Mouse (Mus musculus) cerebellum, postnatal 36 days (tissue): ENCODE data around the gene Phactr2.

Experiments
- DNase-seq, 2 experiments: peaks; one replicate each; pipeline ENCODE4 v3.0.0; 2021 to 2022; ENCODE audit warnings: mixed read lengths in 2 of 2

The Phactr2 gene

DNA sequence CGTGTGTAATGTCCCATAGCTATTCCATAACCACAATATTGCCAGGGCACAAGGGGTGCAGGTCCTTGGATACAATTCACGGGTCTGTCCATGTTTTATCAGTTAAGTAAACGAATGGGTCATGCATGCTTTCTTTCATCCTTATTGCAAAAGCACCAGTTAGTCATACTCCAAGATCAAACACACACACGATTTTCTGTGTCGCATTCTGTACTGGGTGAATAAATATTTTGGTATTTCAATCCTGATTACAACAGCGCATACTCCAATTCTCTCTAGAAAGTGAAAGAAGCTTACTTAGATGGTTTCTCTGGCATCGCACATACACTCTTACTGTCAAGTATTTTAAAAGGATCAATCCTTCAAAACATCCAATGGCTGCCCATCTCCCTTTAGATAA is 203.9 kb downstream of the Phactr2 start:
- DNase-seq: no peak

DNA sequence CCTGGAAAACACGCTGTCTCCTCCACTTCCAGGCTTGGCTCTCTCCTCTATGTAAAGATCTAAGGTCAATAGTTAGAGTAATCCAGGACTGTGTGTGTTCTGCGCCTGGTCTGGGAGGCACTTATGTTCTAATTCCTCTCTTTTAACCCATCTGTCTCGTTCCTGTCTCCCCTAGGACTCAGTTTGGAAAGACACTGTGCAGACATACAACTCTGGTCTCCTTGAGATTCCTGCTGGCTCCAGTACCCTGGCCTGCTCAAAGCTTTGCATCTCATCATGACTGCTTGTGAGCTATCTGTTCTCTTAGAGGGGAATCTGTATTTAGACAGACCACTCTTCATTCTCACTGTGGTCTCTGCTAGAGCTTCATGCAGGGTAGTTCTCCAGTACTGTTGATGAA is 215.0 kb downstream of the Phactr2 start:
- DNase-seq: no peak

DNA sequence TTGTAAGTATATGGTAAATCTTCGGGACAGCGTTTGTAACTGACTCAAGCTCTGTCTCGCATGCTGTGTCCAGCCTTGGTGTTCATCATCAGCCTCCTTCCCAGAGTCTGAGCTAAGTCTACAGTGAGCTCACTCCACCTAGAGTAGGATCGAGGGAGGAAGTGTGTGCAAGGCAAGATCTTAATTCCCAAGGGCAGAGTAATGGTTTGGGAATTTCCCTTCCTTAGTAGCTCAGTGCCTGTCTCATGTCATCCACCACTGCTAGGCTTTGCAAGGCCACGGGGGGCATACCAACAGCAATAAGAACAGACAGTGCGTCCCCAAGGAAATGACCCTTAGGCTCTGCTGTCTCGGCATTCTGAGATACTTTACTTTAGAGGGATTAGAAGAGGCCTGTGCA is 218.0 kb downstream of the Phactr2 start:
- DNase-seq: no peak

DNA sequence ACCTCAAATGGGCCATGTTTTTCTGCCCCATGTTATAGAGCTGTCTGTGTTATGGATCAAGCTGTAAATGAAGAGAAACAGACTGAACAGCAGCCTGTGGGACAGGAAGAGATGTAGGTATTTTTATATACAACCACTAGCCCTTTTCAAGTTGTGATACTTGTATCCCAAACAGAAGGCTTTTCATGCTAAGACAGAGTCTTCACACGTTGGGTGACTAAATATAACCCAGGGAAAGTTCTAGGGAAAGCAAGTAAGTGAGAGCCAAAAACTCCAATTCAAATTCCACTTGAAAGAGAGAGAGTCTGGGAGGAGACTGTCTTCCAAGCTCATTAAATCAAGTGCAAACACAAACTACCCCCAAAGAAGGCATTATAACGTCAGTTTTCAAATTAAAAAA is 223.9 kb downstream of the Phactr2 start:
- DNase-seq: no peak

DNA sequence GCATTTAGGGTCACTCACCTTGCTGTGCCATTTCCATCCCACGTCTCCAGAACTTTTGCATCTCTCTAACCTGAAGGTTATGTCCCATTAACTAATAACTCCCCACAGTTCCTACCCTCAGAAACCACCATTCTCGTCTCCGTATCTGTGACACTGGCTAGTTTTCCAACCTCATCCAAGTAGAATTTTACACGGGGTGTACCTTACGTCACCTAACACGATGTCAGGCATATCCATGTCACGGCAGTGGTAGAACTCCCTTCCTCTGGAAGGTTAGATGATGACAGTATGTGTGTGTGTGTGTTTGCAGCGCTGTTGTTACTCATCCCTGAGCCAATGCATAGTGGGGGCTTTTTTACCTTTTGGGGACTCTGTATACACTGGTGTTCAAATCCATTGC is 225.1 kb downstream of the Phactr2 start:
- DNase-seq: no peak

DNA sequence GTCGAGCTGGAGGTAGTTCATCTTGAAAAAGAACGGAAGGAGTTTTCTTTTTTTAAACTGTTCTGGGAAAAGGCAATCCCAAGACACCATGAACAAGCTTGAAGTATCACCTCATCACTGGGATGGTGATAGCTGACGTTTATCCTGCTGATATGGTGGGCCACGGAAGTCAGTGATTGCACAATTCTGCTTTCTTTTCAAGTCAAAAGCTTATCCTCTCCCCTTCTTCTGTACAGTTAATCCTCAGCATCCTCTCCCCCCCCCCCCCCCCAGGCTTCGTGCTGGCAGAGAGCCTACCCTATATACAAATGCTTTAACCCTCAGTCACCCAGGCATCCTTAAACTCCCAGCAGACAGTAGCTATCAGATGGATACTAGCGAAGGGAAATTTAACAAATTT is 228.5 kb downstream of the Phactr2 start:
- DNase-seq: no peak

DNA sequence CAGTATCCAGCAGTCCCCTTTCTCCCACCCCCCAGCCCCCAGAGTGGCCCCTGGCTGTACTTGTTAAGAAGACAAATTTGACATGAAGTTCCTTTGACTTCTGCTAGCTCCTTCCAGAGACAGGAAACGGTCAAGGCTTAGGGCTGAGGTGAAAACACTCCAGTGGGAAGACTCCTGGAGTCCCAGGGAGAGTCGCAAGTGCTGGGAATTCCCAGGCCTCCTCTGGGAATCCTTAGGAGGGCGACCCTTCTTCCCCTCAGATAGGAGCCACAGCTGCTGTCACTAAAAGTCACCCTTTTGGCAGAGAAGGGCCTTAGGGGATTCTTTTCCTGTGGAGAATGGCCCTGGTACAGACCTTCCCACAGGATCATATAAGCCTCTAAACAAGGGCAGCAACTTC is 230.0 kb downstream of the Phactr2 start:
- no peak for DNase-seq

DNA sequence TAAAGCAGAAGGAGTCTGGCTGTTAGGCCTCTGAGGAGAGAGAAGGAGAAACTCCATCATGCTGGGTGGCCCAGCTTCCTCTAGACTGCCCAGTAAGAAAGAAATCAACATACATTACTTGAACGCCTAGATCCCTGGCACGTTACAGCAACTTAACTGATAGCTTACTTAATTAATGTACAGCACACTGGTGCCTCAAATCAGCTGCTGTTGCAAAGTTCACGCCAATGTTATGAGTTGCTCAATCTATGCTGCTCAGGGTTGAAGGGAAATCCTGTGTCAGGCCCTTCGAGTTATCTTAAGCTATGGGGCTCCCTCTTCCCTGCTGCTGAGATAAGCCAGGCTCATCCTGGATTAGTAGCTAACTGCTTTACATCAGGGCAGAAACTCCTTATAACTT is 233.8 kb downstream of the Phactr2 start:
- DNase-seq: no peak

DNA sequence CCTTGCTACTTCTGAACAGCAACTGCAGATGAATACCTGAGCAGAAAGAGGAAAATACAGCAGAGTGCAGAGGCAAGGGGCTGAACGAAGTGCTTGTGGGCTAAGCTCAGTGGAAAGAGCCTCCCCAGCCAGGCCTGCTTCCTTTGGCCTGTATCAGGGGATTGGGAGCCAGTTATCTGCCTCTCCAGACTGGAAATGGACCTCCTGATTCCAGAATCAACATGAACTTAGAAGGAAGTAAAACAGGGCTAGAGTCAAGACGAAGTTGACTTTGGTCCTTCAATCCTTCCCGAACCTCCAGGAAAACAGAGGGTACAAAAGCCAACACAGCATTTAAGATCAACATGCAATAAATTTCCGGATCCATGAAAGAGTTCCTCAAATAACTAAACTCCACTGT is 236.0 kb downstream of the Phactr2 start:
- no peak for DNase-seq

DNA sequence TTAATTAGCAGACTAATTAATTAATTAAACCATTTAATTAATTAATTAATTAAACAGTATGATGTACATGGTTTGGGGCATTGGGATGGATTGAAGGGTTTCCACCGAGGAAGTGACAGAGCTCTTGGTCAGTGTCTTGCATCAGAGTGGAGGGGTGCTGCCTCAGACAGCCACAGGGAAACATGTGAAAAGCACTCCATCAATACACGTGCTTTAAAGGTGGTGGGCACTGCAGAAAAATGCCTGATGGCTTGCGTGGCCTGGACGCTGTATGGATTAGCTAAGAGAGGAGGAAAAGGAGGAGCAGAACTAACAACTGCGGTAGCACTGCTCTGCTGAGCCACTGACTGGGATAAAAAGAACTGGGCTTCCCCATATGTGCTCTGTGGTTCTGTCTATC is 237.3 kb downstream of the Phactr2 start:
- no peak for DNase-seq

DNA sequence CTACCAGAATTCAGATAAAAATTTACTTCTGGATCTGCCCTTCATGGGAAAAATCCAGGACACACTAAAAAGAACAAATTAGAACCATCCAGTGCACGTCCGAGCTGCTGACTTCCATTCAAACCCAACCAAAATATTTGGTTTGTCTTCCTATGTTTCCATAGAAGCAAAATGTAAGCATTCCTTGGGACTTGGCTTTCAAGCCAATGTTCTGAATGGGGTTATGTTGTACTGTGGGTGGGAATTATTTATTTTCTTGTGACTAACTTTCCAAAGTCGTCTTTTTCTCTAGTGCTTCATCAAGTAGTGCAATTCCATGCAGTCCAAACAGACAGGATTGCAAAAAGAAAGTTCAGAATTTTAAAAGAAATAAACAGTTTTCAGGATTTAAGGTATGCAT is 239.7 kb downstream of the Phactr2 start:
- no peak for DNase-seq

DNA sequence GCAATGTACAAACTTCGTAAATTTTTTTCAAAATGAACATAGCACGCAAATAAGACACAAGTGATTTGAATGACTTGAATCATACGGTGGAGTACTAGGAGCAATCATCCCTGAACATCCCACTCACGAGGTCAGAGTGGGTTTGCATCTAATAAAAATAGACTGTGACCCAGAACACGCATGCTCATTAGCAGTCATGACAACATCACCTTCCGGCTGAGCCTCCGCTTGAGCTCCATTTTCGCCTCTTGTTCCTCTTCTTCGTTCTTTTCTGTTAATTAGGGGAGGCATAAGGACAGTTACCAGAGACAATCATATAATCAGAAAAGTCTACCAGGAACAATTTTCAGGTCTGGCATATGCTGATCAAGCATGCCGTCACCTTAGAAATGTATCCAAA is 240.3 kb downstream of the Phactr2 start:
- no peak for DNase-seq

DNA sequence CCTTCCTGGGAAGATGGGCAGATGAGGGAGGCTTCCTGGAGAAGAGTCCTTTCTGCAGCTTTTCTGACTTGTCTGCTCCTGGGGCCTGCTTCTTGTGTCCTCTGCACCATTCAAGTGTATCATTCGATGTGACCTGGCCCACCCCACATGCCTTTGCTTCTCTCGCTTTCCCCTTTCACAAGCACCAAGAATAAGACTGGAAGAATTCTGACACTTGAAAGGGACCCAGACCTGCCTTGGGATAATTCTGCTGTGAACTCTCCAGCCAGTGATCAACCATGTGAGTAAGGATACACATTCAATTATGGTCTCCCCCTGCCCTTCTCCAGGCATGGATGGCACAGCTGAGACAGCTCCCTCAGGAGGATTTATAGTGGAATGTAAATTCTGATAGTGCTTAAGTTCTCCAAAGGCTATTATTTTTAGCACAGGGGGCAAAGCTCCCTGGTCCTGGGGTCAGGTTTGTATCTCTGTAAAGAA is 241.0 kb downstream of the Phactr2 start:
- no peak for DNase-seq

DNA sequence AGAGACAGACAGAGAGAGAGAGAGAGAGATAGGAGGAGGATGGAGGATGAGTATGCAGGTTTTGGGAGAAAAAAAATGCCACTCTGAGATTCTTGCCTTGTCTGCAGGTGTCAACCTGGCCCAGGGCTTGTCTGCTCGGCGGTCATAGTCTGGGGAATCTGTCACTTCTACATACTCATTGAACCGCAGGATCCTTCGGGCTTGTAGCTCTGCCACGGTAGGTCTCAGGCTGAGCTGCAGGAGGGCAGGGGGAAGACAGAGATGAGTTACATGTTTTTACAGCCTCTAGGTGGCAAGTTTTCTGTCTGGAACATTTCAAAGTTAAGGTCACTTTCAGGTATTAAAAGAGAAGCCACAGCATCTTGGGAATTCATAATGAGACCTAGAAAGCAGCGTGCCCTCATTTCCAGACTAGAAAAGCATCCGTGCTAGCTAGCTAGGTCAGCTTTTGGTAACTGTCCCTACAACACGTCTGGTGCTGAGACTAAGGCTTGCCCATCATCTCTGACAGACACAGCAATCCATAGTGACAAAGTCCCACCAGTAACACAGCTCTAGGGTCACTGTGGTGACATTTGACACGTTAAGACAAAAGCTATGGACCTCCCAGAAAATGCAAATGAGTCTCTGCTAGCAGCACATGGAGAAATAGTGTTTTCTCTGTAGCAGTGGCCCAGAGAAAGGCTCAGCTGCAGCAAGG is 241.6 kb downstream of the Phactr2 start:
- DNase-seq: no peak

DNA sequence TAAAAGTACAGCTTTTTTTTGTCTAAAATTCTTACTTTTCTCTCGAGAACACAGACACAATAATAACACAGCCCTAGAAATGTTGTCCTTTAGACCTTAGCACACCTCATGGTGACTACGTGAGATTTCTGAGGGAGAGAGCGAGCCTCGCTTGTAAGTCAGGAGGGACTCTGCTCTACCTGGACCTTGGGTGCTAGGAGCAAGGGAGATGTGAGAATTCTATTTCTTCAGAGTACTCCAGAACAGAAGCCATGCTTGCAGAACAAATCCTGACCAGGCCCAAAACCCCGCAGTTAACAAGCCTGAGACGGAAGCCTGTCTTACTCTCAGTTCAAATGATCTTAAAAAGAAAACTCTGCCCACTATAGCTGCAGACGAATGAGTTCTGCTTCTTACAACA is 243.5 kb downstream of the Phactr2 start:
- DNase-seq: no peak

DNA sequence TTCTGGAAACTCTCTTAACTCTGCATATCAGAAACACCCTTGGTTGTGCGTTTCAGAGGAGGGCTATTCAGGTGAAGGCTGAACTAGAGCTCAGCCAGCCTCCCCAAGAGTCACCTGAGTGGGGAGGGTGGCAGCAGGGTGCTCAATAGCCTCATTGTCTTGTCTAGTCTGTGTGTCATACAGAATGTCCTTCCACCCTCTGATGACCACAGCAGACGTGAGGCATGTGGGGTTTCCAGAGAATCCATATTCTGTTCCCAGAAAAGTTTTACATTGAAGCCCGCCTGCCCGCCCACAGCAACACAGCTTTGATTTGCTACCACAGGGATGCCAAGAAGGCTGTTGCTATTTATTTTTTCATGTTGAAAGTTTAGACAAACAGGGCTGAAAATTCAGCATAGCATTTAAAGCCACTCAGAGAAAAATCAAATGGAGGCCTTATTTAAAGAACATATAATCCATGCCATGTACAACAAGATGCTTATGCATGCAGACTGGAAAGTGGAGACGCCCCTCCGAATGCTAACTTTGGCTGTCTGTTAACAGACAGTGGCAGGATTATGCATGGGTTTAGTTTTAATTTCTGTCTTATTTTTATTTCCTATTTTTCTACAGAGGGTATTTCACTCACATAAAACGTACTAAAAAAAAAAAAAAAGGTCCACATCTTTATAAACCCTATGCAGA is 248.7 kb downstream of the Phactr2 start:
- no peak for DNase-seq

DNA sequence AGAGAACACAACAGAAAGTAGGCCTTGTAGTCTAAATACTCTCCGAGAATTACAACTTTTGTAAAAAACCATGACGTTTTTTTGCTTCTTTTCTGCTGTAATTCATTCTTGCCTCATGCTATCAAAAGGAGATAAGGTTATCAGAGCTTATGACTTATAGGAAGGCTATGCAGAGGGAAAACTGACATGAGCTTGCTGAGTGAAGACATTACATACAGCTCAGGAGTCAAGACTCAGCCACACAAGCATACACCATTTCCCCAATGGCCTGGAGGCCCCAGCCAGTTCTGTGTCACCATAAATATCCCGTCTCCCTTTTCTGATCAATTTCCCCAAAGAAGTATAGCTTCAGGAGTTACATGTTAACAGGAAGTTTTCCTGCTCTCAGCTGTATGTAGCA is 252.1 kb downstream of the Phactr2 start:
- no peak for DNase-seq

DNA sequence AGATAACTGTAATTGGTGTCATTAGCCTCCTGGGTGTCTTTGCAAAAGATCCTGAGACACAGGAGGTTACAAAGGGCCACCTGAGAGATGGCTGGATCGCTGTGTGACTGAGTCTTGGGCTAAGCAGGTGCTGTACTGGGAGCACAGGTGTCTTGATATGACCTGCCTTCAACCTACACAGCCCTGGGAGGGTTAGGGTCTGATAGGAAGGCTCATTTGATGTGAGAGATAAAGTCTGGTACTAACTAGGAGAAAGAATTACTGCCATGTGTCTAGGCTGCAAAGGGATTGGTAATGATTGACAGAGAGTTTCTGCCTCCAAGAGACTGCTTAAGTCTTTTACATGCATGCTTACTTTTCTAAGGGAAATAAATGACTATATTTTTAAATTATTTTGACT is 254.2 kb downstream of the Phactr2 start:
- no peak for DNase-seq

DNA sequence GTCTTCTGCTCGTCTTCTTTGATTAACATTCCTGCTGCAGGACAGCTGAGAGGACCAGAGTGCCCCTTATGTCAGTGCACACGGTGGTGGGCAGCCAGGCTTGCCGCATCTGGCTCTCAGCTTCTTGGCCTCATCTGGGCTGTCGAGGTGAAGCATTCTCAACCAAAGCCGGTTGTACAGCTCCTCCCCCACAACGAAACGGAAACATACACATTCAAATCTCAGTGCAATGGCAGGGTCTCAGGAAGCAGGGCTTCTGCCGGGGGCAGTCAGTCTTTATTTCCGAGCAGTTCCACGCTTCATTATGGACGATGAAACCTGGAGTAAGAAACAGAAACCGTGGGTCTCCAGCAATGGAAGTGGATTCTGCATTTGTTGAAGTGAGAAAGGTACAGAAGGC is 260.3 kb downstream of the Phactr2 start:
- no peak for DNase-seq

DNA sequence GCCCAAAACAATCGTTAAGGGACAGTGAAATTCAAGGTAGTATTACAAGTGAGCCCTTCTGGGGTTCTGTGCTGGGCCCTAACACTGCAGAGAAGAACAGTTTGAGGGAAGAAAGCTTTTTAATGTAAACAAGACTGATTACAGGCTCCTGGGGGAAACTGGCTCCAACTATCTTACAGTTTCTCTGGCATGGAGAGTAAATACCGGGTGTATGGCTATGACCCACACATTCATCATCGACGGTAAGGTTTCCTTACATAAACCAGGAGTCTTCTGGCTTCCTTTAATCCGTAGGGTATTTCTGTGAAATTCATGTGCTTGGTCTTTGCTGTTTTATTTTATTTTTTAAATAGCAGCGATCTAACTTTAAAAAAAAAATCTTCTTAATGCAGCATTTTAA is 261.4 kb downstream of the Phactr2 start:
- DNase-seq: no peak

DNA sequence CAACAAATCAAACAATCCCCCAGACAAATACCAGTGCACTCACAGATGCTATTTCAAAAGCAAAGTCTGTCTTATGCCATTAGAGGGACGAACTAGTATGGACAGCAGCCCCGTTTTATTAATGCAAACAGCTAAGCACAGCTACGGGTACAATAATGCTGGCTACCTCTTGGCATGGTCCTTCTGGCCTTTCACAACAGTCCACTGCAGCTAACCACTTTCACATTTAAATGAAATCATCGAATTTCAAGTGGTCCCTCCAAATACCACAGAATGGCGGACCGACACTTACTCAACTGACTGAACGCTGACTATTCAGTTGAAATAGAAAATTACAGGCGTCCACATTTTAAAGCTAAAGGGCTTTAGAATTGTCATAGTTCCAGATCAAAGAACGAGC is 261.9 kb downstream of the Phactr2 start:
- no peak for DNase-seq

DNA sequence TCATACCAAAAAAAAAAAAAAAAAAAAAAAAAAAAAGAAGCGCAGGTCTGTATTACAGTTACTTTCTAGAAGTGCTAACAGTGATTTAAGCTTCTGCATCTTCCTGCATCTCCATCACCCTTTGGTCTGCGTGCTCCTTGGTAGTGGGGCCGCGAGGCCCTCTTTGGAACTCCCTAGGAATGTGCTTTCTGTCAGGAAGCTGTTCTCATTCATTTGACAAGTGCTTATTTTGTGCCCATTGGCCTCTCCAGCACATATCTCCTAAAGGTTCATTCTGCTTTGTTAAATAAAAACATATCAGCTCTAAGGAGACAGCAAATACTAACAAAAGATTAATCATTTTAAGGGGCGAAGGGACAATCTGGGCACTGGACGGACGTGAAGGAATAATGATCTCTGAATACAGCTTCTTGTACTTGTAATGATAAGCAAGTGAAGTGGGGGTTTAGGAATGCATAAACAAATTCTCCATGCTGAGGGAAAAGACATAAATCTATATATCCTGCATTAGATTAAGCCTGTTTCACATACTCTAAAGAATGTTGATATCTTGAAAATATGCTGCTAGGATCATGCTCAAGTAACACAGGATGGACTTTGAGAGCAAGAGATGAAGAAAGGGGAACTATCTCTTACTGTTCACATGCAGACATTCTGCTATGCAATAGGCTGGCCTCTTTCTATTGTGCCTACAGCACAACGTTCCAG is 264.1 kb downstream of the Phactr2 start:
- DNase-seq: no peak

DNA sequence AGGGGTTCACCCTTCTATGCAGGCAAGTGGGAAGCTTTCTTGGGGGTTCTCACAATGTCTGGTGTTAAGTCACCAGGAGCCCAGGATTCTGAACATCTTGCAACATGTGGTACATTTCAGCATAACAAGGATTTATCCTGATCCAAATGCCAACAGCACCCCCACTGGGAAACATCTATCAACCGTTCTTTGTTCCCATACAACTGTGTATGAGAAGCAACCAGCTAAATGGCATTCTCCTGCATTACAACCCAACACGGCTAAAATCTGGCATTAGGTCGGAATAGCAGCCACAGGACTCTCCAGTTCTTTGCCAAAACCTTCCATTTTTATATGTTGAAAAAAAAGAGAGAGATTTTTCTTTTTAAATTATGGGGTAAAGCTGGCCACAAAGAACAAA is 264.7 kb downstream of the Phactr2 start:
- DNase-seq: no peak

DNA sequence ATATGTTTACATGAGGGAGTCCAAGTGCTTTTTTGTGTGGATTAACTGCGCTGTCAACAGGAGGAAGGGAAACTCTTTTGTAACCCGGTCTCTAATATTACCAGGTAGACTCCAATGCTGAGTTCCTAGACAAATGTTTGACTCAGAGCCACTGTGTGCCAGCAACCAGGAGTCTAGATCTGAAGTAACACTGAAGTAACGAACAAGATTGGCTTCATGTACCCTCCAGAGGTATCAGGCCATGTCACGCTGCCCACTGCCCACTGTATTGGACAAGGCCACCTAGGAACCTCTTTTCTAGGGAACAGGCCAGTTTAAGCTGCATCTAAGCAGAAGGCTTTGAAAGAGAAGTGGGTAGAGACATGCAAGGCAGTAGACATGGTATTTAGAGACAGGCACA is 265.2 kb downstream of the Phactr2 start:
- DNase-seq: no peak
